Mouse (Mus musculus) Muller cell, postnatal 12 days (primary cell): ENCODE data around the gene Rgl2.

Experiments
- DNase-seq: peaks from one replicate; pipeline ENCODE4 v3.0.0-alpha.2; 2015; ENCODE audit errors: inconsistent ontology term

The Rgl2 gene

GRCm38 (mm10) chr17:33908331-33909076 is 20.8 kb upstream of the Rgl2 start:
- no peak for DNase-seq

GRCm38 (mm10) chr17:33909077-33909868 is 20.1 kb upstream of the Rgl2 start, which contains the start of gene Daxx:
Daxx (plus strand) TSS chr17:33909414.
- DNase-seq = peak; percentile 99

- DNase-seq = peak; percentile 69
These were observed 19.5 kb upstream of the Rgl2 start for GRCm38 (mm10) chr17:33909869-33910250.

GRCm38 (mm10) chr17:33910346-33911051 is 18.8 kb upstream of the Rgl2 start:
- no peak for DNase-seq

GRCm38 (mm10) chr17:33911052-33911812 is 18.1 kb upstream of the Rgl2 start:
- no peak for DNase-seq

- DNase-seq = no peak
These were observed 17.4 kb upstream of the Rgl2 start for GRCm38 (mm10) chr17:33911813-33912414.

GRCm38 (mm10) chr17:33913264-33913663 is 16.1 kb upstream of the Rgl2 start:
- no peak for DNase-seq

- no peak for DNase-seq
These were observed 15.4 kb upstream of the Rgl2 start for GRCm38 (mm10) chr17:33913905-33914304.

- no peak for DNase-seq
These were observed 14.4 kb upstream of the Rgl2 start for GRCm38 (mm10) chr17:33914969-33915391.

GRCm38 (mm10) chr17:33915671-33916250 is 13.6 kb upstream of the Rgl2 start, which contains the start of the genes Tapbp and Zbtb22:
Tapbp (plus strand) TSS chr17:33915899.
Zbtb22 (plus strand) TSS chr17:33915904.
- peak; percentile 100 for DNase-seq

- DNase-seq = no peak
These were observed 13.0 kb upstream of the Rgl2 start for GRCm38 (mm10) chr17:33916294-33916693.

GRCm38 (mm10) chr17:33916847-33917655 is 12.3 kb upstream of the Rgl2 start:
- no peak for DNase-seq

GRCm38 (mm10) chr17:33917656-33918292 is 11.6 kb upstream of the Rgl2 start:
- no peak for DNase-seq

- no peak for DNase-seq
These were observed 10.8 kb upstream of the Rgl2 start for GRCm38 (mm10) chr17:33918293-33919203.

GRCm38 (mm10) chr17:33919351-33920281 is 9.7 kb upstream of the Rgl2 start:
- peak; percentile 87 for DNase-seq

GRCm38 (mm10) chr17:33920282-33921097 is 8.9 kb upstream of the Rgl2 start:
- peak; percentile 92 for DNase-seq
